Mouse (Mus musculus) lung, embryonic 14.5 days (tissue): Measurements from ENCODE around the gene Scamp5. TPM values are rescaled to one million over a fixed set of nuclear protein-coding genes. Genes with fewer than 3 reads are reported as not detected.

ENCODE experiments used
- ATAC-seq: fragments of 200-750 bp; cut with Nextera tagmentation; 2 replicates; pipeline ENCODE4 v1.8.0; 2017; ENCODE audit warnings: mild to moderate bottlenecking, moderate TSS enrichment, moderate library complexity; ENCODE audit not compliant: insufficient read depth
- DNase-seq: peaks from one replicate; pipeline ENCODE4 v3.0.0-alpha.2; 2015
- H3K27ac ChIP-seq: fragments of 300-500 bp; sonication (generic); 2 replicates; pipeline ENCODE4 v1.5.1; 2014; ENCODE audit warnings: low read depth, mild to moderate bottlenecking, moderate library complexity
- H3K27me3 ChIP-seq: fragments of 300-500 bp; sonication (generic); 2 replicates; pipeline ENCODE4 v1.6.1; 2014; ENCODE audit warnings: low read length, control low read depth; ENCODE audit not compliant: insufficient read depth
- H3K36me3 ChIP-seq: fragments of 300-500 bp; sonication (generic); 2 replicates; pipeline ENCODE4 v1.6.1; 2014; ENCODE audit warnings: control low read depth; ENCODE audit not compliant: insufficient read depth
- H3K4me1 ChIP-seq: fragments of 300-500 bp; sonication (generic); 2 replicates; pipeline ENCODE4 v1.6.1; 2014; ENCODE audit warnings: antibody characterized with exemption, control low read depth; ENCODE audit not compliant: insufficient read depth
- H3K4me2 ChIP-seq: fragments of 300-500 bp; sonication (generic); 2 replicates; pipeline ENCODE4 v1.6.1; 2014; ENCODE audit warnings: mild to moderate bottlenecking
- H3K4me3 ChIP-seq: fragments of 300-500 bp; sonication (generic); 2 replicates; pipeline ENCODE4 v1.5.1; 2014; ENCODE audit warnings: low read depth, low read length
- H3K9ac ChIP-seq: fragments of 300-500 bp; sonication (generic); 2 replicates; pipeline ENCODE4 v1.6.1; 2014
- H3K9me3 ChIP-seq: fragments of 300-500 bp; sonication (generic); 2 replicates; pipeline ENCODE4 v1.6.1; 2016; ENCODE audit warnings: low read depth, low read length, control low read depth
- CTCF ChIP-seq: IDR thresholded peaks from 2 replicates; pipeline ENCODE4 v1.5.1; 2016; ENCODE audit warnings: antibody characterized with exemption, low read depth
- WGBS: fragments of 180-500 bp; shearing (Covaris S2); extraction: QIAGEN DNeasy Blood & Tissue Kit; methylation state at CpG from one replicate; pipeline ENCODE4 v1.1.7; 2014; 5-methylcytosine and 5-hydroxymethylcytosine counted together
- polyA plus RNA-seq: library from polyadenylated mRNA; unstranded; fragments of >200 nt; fragmentation: Nextera tagmentation; extraction: Ambion mirVana; gene quantifications from 2 replicates; pipeline ENCODE4 v1.2.1, GENCODE M21; 2014

Gene Scamp5
- polyA plus RNA-seq: 4.4 and 4.9 TPM in 2 replicates

DNA sequence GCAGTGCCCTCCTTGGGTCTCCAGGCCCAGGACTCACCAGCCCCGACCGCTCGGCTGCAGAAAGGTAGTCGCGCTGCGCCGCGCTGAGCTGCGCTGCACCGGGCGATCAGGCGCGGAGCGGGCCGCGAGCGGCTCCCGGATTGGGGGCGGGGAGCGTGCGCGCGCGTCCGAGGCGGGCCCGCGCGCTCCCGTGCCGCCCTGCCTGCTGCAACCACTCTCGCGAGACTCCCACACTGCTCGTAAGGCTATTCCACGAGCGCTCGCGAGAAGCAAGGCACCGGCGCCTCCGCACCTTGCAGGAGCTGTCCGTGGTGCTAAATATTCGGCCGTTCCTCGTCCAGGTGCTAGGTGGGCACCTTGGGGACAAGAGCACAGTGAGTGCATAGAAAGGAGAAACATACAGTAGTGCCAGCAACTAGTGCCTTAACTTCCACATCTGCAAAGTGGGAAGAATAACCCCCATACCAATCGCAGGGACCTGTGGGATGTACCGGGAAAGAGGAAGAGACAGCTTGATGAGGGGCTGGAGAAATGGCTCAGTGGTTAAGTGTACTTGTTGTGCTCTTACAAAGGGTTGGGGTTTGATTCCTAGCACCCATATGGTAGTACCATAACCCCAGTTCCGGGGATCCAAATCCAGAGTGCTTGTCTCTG is at the start of gene Scamp5:
Gene Scamp5, minus strand, starts transcription at position 165 of the 654 bp plus-strand sequence.
- WGBS: 2% methylated on average over 41 of the region's 48 CpGs
- Histone ChIP-seq H3K27ac (no peak within 1 kb of the TSS), H3K36me3 (no peaks in the 10 kb centered on the region), H3K27me3 (0 out of 2 replicates have a peak, but pooled peaks cover 5% of the 10 kb centered on the region), H3K9me3 (no peaks in the 10 kb centered on the region), H3K4me1 (no peaks in the 10 kb centered on the region), H3K4me2 (peak within 1 kb of the TSS; percentile 90), H3K9ac (peak within 1 kb of the TSS; percentile 58), H3K4me3 (peak within 1 kb of the TSS; percentile 55)
- no peak for TF ChIP-seq CTCF
- ATAC-seq: peak; percentile 93
- peak; percentile 94 for DNase-seq

DNA sequence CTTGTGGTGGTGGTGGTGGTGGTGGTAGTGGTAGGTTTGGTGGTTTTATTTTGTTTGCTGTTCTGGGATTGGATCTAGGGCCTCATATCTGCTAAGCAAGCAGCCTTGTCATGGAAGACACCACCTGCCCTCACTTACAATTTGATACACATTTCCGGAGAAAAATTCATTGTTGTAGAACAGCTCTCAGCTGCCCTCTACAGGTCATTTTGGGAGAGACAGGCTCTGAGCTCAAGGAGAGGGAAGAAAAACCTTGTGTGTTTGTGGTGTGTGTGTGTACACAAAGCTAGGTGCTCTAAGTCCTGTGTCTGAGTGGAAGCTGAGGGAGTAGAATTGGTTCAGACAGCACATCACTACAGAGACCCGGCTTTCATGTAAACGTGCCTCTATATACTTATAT is 49.3 kb upstream of the Scamp5 start:
- WGBS: 3% methylated on average over 3 of the region's 3 CpGs
- Histone ChIP-seq H3K4me2 (no peak overlapping the region), H3K9me3 (no peaks in the 10 kb centered on the region), H3K27ac (no peak overlapping the region), H3K9ac (no peak overlapping the region), H3K4me3 (no peak overlapping the region), H3K36me3 (no peaks in the 10 kb centered on the region), H3K4me1 (no peaks in the 10 kb centered on the region; the same call in 1 of the 2 replicates), H3K27me3 (no peaks in the 10 kb centered on the region)
- TF ChIP-seq CTCF: peak; percentile 79
- DNase-seq (peak; percentile 90), ATAC-seq (no peak)

DNA sequence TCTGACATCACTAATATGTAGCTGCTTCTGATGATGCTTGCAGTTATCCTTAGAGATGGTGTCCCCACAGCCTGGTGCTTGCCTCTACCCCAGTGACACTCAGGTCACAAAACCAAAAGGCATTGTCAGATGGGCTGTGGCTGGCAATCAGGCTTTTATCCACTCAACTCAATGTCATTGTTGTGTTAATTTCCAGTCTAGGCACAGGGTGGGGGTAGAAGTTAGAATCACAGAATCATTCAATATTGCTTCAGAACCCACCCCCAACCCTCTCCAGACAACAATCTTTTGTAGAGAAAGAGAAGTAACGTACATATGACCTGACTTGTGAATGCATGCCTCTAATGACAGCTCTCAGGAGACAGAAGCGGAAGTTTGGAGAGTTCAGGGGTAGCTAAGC is 42.7 kb upstream of the Scamp5 start:
- 65% methylated on average over 2 of the region's 2 CpGs for WGBS
- H3K27me3 ChIP-seq: peaks cover 9% of the 10 kb centered on the region
- ATAC-seq (no peak), DNase-seq (no peak)
- no peaks in the 10 kb centered on the region for H3K9me3 ChIP-seq
- H3K4me1 ChIP-seq: 0 out of 2 replicates have a peak, but pooled peaks cover 4% of the 10 kb centered on the region
- H3K36me3 ChIP-seq: no peaks in the 10 kb centered on the region
- no peak overlapping the region for H3K4me2 ChIP-seq
- H3K27ac ChIP-seq: no peak overlapping the region
- H3K4me3 ChIP-seq: no peak overlapping the region
- TF ChIP-seq CTCF: no peak
- no peak overlapping the region for H3K9ac ChIP-seq

DNA sequence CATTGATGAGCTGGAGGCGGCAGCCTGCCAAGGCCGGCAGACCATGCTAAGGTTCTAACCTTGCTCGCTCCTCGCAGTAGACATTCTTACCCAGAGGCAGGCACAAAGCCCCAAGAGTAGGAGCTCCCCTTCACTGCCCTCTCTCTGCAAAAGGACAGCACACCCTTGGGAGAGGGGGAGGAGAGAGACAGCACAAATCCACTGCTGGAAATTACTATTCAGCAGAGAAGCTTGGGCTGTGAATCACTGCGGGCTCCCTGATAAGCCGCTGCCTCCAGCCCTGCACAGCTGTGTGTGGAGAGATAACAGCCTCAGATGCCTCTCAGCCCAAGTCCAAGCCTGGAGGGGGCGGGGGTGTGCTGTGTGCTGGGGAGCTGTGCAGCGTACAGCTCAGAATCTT is 37.8 kb upstream of the Scamp5 start:
- Histone ChIP-seq H3K4me3 (no peak overlapping the region), H3K4me2 (peak overlapping the region; percentile 23), H3K9me3 (no peaks in the 10 kb centered on the region), H3K27me3 (peaks cover 58% of the 10 kb centered on the region), H3K9ac (no peak overlapping the region; the same call in 1 of the 2 replicates), H3K4me1 (peaks cover 15% of the 10 kb centered on the region), H3K27ac (peak overlapping the region; percentile 32; the same call in 1 of the 2 replicates), H3K36me3 (no peaks in the 10 kb centered on the region)
- WGBS: 2% methylated on average over 8 of the region's 8 CpGs
- TF ChIP-seq CTCF: no peak
- ATAC-seq (peak; percentile 88), DNase-seq (peak; percentile 71)

DNA sequence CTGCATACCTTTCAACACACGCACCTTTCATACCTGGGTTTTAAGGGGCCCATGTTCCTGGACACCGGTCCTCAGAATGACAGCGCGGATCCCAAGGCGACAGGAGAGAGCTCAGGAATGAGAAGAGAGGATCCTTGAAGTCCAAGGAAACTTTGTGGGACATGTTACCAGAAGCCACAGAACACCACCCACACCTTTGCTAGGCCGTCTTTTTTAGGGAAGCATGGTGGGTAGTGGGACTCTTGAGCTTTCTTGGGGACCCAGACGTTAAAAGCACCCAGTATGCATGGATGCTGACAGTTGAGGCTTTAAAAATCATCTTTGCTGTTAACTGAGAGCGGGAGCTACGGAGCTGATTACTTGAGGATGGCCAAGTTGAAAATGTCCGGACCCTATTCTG is 37.0 kb upstream of the Scamp5 start:
- 47% methylated on average over 10 of the region's 10 CpGs for WGBS
- Histone ChIP-seq H3K9me3 (no peaks in the 10 kb centered on the region), H3K27me3 (peaks cover 65% of the 10 kb centered on the region), H3K9ac (no peak overlapping the region), H3K4me2 (peak overlapping the region; percentile 93; the same call in 1 of the 2 replicates), H3K36me3 (no peaks in the 10 kb centered on the region), H3K4me1 (peaks cover 15% of the 10 kb centered on the region), H3K4me3 (peak overlapping the region; percentile 41; the same call in 1 of the 2 replicates), H3K27ac (no peak overlapping the region)
- TF ChIP-seq CTCF: no peak
- ATAC-seq: no peak
- DNase-seq: no peak

DNA sequence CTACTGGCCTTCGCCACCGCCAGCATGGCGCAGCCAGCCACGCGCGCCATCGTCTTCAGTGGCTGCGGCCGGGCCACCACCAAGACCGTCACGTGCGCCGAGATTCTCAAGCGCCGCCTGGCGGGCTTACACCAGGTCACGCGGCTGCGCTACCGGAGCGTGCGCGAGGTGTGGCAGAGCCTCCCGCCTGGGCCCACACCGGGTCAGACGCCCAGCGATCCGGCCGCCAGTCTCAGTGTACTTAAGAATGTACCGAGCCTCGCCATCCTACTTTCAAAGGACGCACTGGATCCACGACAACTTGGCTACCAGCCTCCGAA is 36.5 kb upstream of the Scamp5 start:
- Histone ChIP-seq H3K9me3 (no peaks in the 10 kb centered on the region), H3K36me3 (no peaks in the 10 kb centered on the region), H3K9ac (peak overlapping the region; percentile 46), H3K4me1 (peaks cover 15% of the 10 kb centered on the region), H3K27ac (no peak overlapping the region), H3K4me2 (peak overlapping the region; percentile 93), H3K27me3 (peaks cover 69% of the 10 kb centered on the region), H3K4me3 (peak overlapping the region; percentile 41)
- under 1% methylated on average over 34 of the region's 34 CpGs for WGBS
- peak; percentile 63; the same call in 1 of the 2 replicates for ATAC-seq
- peak; percentile 72 for DNase-seq
- peak; percentile 51; the same call in 1 of the 2 replicates for TF ChIP-seq CTCF

DNA sequence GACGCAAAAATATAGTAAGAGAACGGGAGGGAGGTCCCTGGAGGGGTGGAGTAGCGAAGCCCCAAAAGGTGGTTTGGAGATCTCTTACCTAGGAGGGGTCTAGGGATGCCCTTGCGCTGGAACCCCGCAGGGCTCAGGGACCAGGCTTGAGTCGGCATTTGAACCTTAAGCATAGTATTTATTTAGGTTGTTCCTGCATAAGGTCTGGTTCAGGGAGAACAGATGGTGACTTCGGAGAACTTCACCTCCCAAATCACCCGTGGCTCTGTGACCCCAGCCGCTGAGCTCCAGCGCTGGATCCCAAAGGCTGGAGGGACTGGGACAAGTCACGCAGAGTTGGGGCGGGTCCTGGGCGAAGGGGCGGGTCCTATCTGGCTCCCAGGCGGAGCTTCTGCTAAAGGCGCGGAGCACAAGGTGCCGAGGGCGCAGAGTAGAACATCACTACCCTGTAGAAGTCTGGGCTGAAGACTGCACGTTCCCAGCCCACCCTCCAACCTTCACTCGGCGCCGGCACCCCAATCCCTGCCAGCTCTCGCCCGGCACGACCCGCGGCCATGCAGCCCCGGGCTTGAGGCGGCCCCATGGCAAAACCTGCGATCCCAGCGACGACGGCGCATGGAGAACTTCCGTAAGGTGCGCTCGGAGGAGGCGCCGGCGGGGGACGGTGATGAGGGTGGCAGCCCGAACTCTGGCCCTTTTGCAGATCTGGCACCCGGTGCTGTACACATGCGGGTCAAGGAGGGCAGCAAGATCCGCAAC is 35.9 kb upstream of the Scamp5 start, which contains the start of gene Rpp25:
Gene Rpp25, plus strand, starts transcription at position 405 of the 759 bp plus-strand sequence.
- peaks cover 71% of the 10 kb centered on the region for H3K27me3 ChIP-seq
- H3K9me3 ChIP-seq: no peaks in the 10 kb centered on the region
- WGBS: under 1% methylated on average over 46 of the region's 46 CpGs
- peak within 1 kb of the TSS; percentile 41 for H3K4me3 ChIP-seq
- H3K36me3 ChIP-seq: no peaks in the 10 kb centered on the region
- TF ChIP-seq CTCF: no peak
- H3K27ac ChIP-seq: no peak within 1 kb of the TSS
- H3K4me1 ChIP-seq: peaks cover 15% of the 10 kb centered on the region
- ATAC-seq (peak; percentile 64), DNase-seq (peak; percentile 64)
- H3K9ac ChIP-seq: peak within 1 kb of the TSS; percentile 46
- peak within 1 kb of the TSS; percentile 93 for H3K4me2 ChIP-seq
